Mouse (Mus musculus) forebrain, embryonic 14.5 days (tissue): ENCODE data around the gene Jazf1. TPM values are rescaled to one million over a fixed set of nuclear protein-coding genes. Genes with fewer than 3 reads are reported as not detected.

ENCODE experiments used
- ATAC-seq: fragments of 200-750 bp; cut with Nextera tagmentation; 2 replicates; pipeline ENCODE4 v1.8.0; 2017; ENCODE audit warnings: mild to moderate bottlenecking, moderate library complexity
- DNase-seq: peaks from one replicate; pipeline ENCODE4 v3.0.0-alpha.2; 2015; ENCODE audit warnings: low spot score
- H3K27ac ChIP-seq: fragments of 300-500 bp; sonication (generic); 2 replicates; pipeline ENCODE4 v1.5.1; 2014; ENCODE audit warnings: low read depth, mild to moderate bottlenecking, control low read depth, low read length, moderate library complexity
- H3K27me3 ChIP-seq: fragments of 300-500 bp; sonication (generic); replicated peaks from 2 replicates; pipeline ENCODE4 v1.6.1; 2014; ENCODE audit warnings: low read length, control low read depth, mixed read lengths; ENCODE audit not compliant: control insufficient read depth, insufficient read depth
- H3K36me3 ChIP-seq: fragments of 300-500 bp; sonication (generic); 2 replicates; pipeline ENCODE4 v1.6.1; 2014; ENCODE audit warnings: low read length, control low read depth; ENCODE audit not compliant: control insufficient read depth, insufficient read depth
- H3K4me1 ChIP-seq: fragments of 300-500 bp; sonication (generic); 2 replicates; pipeline ENCODE4 v1.6.1; 2014; ENCODE audit warnings: antibody characterized with exemption, low read length, control low read depth; ENCODE audit not compliant: control insufficient read depth, insufficient read depth
- H3K4me2 ChIP-seq: fragments of 300-500 bp; sonication (generic); 2 replicates; pipeline ENCODE4 v1.6.1; 2014; ENCODE audit warnings: mild to moderate bottlenecking, control low read depth, low read length
- H3K4me3 ChIP-seq: fragments of 300-500 bp; sonication (generic); 2 replicates; pipeline ENCODE4 v1.5.1; 2014; ENCODE audit warnings: low read depth, low read length, control low read depth
- H3K9ac ChIP-seq: fragments of 300-500 bp; sonication (generic); 2 replicates; pipeline ENCODE4 v1.6.1; 2014; ENCODE audit warnings: mild to moderate bottlenecking, low read length, control low read depth, moderate library complexity
- H3K9me3 ChIP-seq: fragments of 300-500 bp; sonication (generic); replicated peaks from 2 replicates; pipeline ENCODE4 v1.6.1; 2016; ENCODE audit warnings: low read length, control low read depth, mixed read lengths; ENCODE audit not compliant: control insufficient read depth
- WGBS: fragments of 180-500 bp; shearing (Covaris S2); extraction: QIAGEN DNeasy Blood & Tissue Kit; methylation state at CpG from one replicate; pipeline ENCODE4 v1.1.7; 2014; 5-methylcytosine and 5-hydroxymethylcytosine counted together
- polyA plus RNA-seq: library from polyadenylated mRNA; unstranded; fragments of >200 nt; fragmentation: Nextera tagmentation; extraction: Ambion mirVana; gene quantifications from 2 replicates; pipeline ENCODE4 v1.2.1, GENCODE M21; 2014

Gene Jazf1
- polyA plus RNA-seq, 1 experiment from 2014 or later = 22.0 TPM

- Histone ChIP-seq H3K4me1 (peaks cover 22% of the 10 kb centered on the region), H3K9ac (no peak overlapping the region), H3K36me3 (no peaks in the 10 kb centered on the region), H3K4me2 (no peak overlapping the region), H3K9me3 (no peaks in the 10 kb centered on the region), H3K27ac (no peak overlapping the region), H3K4me3 (no peak overlapping the region), H3K27me3 (no peaks in the 10 kb centered on the region)
- WGBS = 60% methylated on average over 7 of the region's 7 CpGs
- no peak for ATAC-seq
- DNase-seq = no peak
These were observed 103.1 kb downstream of the Jazf1 start for GRCm38 (mm10) chr6:52965340-52965739.

DNA sequence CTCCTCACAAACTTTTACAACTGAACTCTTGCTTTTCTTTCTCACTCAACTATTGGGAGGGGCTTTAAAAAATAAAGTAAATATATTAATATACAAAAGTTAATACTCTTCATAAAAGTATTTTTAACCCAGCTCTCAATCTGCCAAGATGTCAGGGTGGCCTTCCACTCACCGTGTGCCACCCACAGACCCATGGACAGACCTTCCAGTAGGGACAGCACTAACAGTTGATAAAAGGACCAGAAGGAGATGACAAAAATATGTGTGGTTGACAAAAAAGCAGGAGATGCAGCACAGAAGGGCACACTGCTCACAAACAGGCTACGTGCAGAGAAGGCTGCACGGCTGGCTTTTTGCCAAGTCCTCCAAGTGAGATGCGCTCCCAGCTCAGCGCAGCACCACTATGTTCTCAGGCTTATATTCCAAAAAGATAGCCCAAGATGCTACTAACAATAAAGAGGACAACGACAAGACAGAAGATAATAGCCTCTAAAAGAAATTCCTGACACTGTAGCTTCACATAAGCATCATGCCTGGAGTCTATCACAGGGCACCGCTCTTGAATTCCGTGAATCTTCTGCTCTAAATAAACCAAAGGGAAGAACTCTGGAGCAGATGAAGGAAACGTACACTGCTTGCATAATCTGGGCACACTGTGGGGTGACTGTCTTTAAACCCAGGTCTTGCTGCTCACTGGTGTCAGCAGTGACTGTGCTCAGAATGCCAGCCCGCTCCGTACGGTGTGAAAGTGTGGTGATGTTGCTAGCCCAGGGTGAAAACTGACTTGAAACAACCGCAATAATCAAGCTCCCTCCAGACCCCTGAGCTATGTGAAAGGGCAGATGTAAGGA lies 104.4 kb downstream of the Jazf1 start:
- Histone ChIP-seq H3K9ac (0 out of 2 replicates have a peak overlapping the region, but pooled peaks have one; percentile 2), H3K36me3 (no peaks in the 10 kb centered on the region), H3K4me1 (peaks cover 22% of the 10 kb centered on the region), H3K4me3 (no peak overlapping the region), H3K27ac (peak overlapping the region; percentile 2; the same call in 1 of the 2 replicates), H3K4me2 (no peak overlapping the region), H3K9me3 (no peaks in the 10 kb centered on the region), H3K27me3 (no peaks in the 10 kb centered on the region)
- DNase-seq (peak; percentile 80), ATAC-seq (peak; percentile 66; the same call in 1 of the 2 replicates)
- 50% methylated on average over 13 of the region's 13 CpGs for WGBS

- 53% methylated on average over 6 of the region's 6 CpGs for WGBS
- H3K27ac ChIP-seq = no peak overlapping the region
- H3K4me1 ChIP-seq = peaks cover 22% of the 10 kb centered on the region
- H3K4me3 ChIP-seq = no peak overlapping the region
- H3K4me2 ChIP-seq = no peak overlapping the region
- ATAC-seq = 0 out of 2 replicates have a peak, but pooled peaks have one; percentile 23
- no peaks in the 10 kb centered on the region for H3K9me3 ChIP-seq
- no peaks in the 10 kb centered on the region for H3K27me3 ChIP-seq
- H3K9ac ChIP-seq = no peak overlapping the region
- DNase-seq = no peak
- H3K36me3 ChIP-seq = no peaks in the 10 kb centered on the region
These were observed 105.0 kb downstream of the Jazf1 start for GRCm38 (mm10) chr6:52963430-52963732.

DNA sequence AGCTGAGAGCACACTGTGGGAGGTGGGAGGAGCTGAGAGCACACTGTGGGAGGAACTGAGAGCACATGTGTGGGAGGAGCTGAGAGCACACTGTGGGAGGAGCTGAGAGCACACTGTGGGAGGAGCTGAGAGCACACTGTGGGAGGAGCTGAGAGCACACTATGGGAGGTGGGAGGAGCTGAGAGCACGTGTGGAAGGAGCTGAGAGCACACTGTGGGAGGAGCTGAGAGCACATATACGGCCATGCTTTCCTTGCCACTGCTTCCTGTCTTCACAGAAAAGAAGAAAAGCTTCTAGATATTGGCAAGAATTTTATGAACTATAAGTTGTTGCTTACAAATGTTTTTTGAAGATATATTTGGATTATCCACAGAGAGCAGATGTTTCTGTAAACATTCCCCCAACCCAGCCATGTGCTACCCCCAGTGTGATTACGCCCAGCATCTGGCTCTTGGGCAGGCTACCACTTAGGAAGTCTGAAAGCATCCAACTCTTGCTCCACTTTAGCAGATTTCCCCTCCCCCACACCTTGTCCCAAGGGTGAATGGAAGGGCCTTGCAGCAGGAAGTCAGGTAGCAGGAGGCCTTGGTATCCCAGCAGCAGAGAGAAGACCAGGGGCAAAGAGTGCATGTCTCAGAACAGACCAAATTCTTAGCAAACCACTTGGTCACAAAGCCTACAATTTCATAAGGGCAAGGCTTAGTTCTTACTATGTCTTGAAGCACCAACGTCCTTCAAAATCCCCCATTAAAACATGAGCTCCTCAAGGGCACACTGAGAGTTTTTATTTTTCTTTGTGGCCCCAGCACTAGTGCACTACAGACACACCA lies 105.6 kb downstream of the Jazf1 start:
- no peaks in the 10 kb centered on the region for H3K9me3 ChIP-seq

DNA sequence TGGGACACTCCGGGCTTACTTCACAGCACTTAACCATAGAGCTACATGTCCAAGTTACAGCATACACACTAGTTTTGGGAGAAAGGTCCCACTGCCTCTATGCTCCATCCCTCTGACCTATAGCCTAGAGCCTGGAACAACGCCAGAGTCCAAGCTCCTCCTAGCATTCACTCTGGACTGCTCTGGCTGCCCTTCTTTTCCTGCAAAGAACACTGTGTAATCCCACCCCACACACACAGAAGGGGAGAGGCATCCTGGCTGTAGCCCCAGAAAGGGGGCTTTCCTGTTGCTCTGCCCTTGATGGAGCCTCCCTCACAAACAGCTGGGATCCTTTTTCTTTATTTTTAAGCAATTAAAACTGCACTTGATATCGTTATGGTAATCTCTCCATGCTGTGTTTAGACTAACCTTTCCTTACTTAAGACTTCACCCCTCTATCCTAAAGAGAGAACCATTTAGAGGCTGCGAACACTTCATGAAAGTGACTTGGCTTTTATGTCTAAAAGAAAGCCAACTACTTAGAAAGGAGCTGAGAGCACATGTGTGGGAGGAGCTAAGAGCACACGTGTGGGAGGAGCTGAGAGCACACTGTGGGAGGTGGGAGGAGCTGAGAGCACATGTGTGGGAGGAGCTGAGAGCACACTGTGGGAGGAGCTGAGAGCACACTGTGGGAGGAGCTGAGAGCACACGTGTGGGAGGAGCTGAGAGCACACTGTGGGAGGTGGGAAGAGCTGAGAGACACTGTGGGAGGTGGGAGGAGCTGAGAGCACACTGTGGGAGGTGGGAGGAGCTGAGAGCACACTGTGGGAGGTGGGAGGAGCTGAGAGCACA lies 106.6 kb downstream of the Jazf1 start:
- Histone ChIP-seq H3K36me3 (no peaks in the 10 kb centered on the region), H3K9ac (no peak overlapping the region), H3K4me3 (no peak overlapping the region), H3K27ac (no peak overlapping the region), H3K4me1 (peaks cover 22% of the 10 kb centered on the region), H3K9me3 (no peaks in the 10 kb centered on the region), H3K4me2 (no peak overlapping the region), H3K27me3 (no peaks in the 10 kb centered on the region)
- no peak for DNase-seq
- WGBS = 56% methylated on average over 6 of the region's 6 CpGs
- ATAC-seq = no peak

More for the DNA sequence above, 105.6 kb downstream of the Jazf1 start:
- no peak overlapping the region for H3K4me2 ChIP-seq
- peaks cover 22% of the 10 kb centered on the region for H3K4me1 ChIP-seq
- H3K27me3 ChIP-seq = no peaks in the 10 kb centered on the region
- H3K4me3 ChIP-seq = no peak overlapping the region
- H3K9ac ChIP-seq = no peak overlapping the region
- WGBS = 71% methylated on average over 4 of the region's 4 CpGs
- DNase-seq (no peak), ATAC-seq (no peak)
- no peaks in the 10 kb centered on the region for H3K36me3 ChIP-seq
- H3K27ac ChIP-seq = no peak overlapping the region

DNA sequence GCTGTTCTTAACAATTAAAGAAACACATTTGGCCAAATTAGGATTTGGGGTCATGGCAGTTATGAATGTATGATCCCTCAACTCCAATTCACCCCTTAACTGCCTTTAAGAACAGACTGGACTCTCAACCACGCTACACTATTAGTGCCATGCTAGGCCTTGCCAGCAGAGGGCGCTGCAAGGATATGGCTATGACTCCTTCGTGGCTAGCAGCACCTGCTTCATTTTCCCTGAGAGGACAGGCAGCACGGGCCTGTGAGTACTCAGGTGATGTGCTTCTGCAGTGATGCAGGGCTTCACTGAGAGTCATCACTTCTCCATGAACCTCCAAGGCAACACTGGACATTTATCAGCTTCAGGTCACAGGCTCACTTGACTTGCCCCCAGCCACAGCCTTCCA lies 110.7 kb downstream of the Jazf1 start:
- no peak overlapping the region for H3K9ac ChIP-seq
- H3K4me2 ChIP-seq = no peak overlapping the region
- no peaks in the 10 kb centered on the region for H3K9me3 ChIP-seq
- no peaks in the 10 kb centered on the region for H3K36me3 ChIP-seq
- WGBS = 3% methylated on average over 4 of the region's 4 CpGs
- H3K4me1 ChIP-seq = peaks cover under 1% of the 10 kb centered on the region; the same call in 1 of the 2 replicates
- ATAC-seq (no peak), DNase-seq (peak; percentile 68)
- no peaks in the 10 kb centered on the region for H3K27me3 ChIP-seq
- H3K4me3 ChIP-seq = no peak overlapping the region
- H3K27ac ChIP-seq = no peak overlapping the region

DNA sequence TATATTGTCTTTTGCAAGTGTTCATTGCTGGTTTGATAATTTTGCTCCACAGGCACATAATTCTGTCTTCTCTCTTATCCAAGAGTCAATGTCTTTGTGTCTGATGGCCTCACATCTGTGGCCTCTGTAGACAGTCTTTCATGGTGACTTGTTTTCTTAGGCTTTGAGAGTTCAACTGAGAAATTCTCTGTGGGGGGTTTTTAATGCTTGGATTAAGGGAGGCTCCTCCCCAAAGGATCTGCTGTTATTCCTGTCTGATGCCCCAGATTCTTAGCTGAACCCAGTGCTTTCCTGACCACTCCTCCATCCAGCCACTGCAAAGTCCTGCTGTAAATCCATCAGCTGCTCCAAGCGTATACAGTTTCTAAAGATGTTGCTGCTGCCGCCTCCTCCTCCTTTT lies 112.3 kb downstream of the Jazf1 start:
- DNase-seq = no peak
- 68% methylated on average over 2 of the region's 2 CpGs for WGBS
- no peaks in the 10 kb centered on the region for H3K36me3 ChIP-seq

GRCm38 (mm10) chr6:52955304-52955703 lies 113.1 kb downstream of the Jazf1 start:
- Histone ChIP-seq H3K4me3 (no peak overlapping the region), H3K9ac (no peak overlapping the region), H3K27me3 (no peaks in the 10 kb centered on the region), H3K27ac (no peak overlapping the region), H3K4me2 (no peak overlapping the region), H3K4me1 (peaks cover 12% of the 10 kb centered on the region; the same call in 1 of the 2 replicates), H3K36me3 (no peaks in the 10 kb centered on the region), H3K9me3 (no peaks in the 10 kb centered on the region)
- WGBS = 91% methylated on average over 2 of the region's 2 CpGs
- ATAC-seq = no peak
- no peak for DNase-seq

More for the DNA sequence above, 112.3 kb downstream of the Jazf1 start:
- Histone ChIP-seq H3K4me3 (no peak overlapping the region), H3K9ac (no peak overlapping the region), H3K4me2 (no peak overlapping the region), H3K9me3 (no peaks in the 10 kb centered on the region), H3K27ac (no peak overlapping the region), H3K4me1 (peaks cover 10% of the 10 kb centered on the region; the same call in 1 of the 2 replicates), H3K27me3 (no peaks in the 10 kb centered on the region)
- ATAC-seq = no peak
